Mouse (Mus musculus): Measurements from ENCODE around the gene Gpatch1.

GRCm38 (mm10) chr7:35295631-35296030 is 22.6 kb downstream of the Gpatch1 start:
- TF ChIP-seq CTCF (IDR thresholded peaks at IDR 0.05; ENCODE audit: low read depth) (no peak), EP300 (optimal IDR thresholded peaks at IDR 0.05) (no peak)

Data from stomach, postnatal 0 days (tissue).